8 mouse cellular contexts compared by ENCODE assay signal in the genomic region with DNA sequence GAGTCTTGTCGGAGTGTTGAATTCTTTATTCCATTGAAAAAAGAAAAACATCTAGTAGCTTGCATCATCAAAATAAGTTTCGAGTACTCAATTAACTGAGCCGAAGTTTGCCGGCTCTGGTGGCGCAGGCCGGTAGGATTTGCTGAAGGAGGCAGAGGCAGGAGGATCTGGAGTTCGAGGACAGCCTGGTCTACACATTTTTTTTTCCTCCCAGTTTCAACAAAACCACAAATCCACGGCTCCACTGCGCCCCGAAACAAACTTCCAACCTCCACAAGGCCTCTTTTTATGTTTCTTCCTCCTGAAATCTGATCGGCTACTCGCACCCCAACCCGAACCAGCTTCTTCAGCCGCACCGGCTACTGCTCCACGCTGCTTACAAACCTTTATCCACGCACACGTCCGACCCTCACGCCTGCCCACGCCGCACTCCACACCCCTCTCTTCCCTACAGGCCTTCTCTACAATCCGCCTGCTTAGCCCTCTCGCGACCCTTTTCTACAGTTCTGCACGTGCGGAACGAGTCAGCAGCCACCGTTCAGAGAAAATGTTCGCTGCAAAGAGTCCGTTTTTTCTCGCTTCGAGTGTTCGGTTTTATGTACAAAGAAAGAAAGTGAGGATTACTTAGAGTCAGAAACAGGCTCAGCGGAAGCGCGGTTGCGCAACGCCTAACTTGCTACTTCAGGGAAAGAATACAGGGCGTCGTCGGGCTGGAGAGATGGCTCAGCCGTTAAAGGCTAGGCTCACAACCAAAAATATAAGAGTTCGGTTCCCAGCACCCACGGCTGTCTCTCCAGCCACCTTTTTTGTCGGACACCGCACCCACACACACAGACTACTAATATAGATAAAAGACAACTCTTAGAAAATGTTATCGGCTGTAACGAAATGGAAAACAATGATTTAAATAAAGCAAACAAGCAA. TPM values are rescaled to one million over a fixed set of nuclear protein-coding genes. Genes with fewer than 3 reads are reported as not detected.
A peak's percentile ranks its signal among the peaks of the same experiment; 100 is the strongest.
DNase-seq lines count a peak whose midpoint lies in the region; ATAC-seq and TF ChIP-seq lines count a peak whose summit lies in the region.

No protein-coding gene starts in this region.

- ATAC-seq in G1E (ENCODE audit: extremely low read depth, insufficient number of reproducible peaks, low FRiP score, poor library complexity, severe bottlenecking): 0 out of 2 replicates have a peak, but pooled peaks have one; percentile 4
- peak; percentile 46 for ATAC-seq in forebrain, embryonic 15.5 days (replicated peaks)

- peak overlapping the region; percentile 76 for H3K9ac ChIP-seq in forebrain, embryonic 15.5 days (replicated peaks)

- peaks cover 45% of the 10 kb centered on the region for H3K9me3 ChIP-seq in G1E (replicated peaks)
- H3K9me3 ChIP-seq in forebrain, embryonic 15.5 days: no peaks in the 10 kb centered on the region

- peak overlapping the region; percentile 65 for H3K4me2 ChIP-seq in forebrain, embryonic 15.5 days (replicated peaks)

- no peak for DNase-seq in G1E (ENCODE audit: low spot score)
- DNase-seq in cerebellum, adult 11-12 months: peak; percentile 84
- DNase-seq in heart, postnatal 25 days (ENCODE audit: low spot score): peak; percentile 80
- DNase-seq in layer of hippocampus, adult 2 months (ENCODE audit: low spot score in 2 of 2): peak; percentile 87 to 89
- peak; percentile 94 for DNase-seq in lung, adult 2 months
- DNase-seq in thymus, adult 18-20 months: peak; percentile 72 to 82

- peak overlapping the region; percentile 93 for H3K27ac ChIP-seq in forebrain, embryonic 15.5 days (replicated peaks)
- peak overlapping the region; percentile 96 for H3K27ac ChIP-seq in layer of hippocampus, adult 2 months
- peak overlapping the region; percentile 87 for H3K27ac ChIP-seq in olfactory bulb, adult 2 months (ENCODE audit: insufficient read depth, low read depth, low read length)

- H3K36me3 ChIP-seq in G1E (replicated peaks): no peaks in the 10 kb centered on the region
- H3K36me3 ChIP-seq in forebrain, embryonic 15.5 days: no peaks in the 10 kb centered on the region

- WGBS in forebrain, embryonic 15.5 days: under 1% methylated on average over 49 of the region's 49 CpGs
- under 1% methylated on average over 49 of the region's 49 CpGs for WGBS in lung, adult 2 months
- WGBS in olfactory bulb, adult 2 months: under 1% methylated on average over 49 of the region's 49 CpGs

- H3K4me1 ChIP-seq in G1E (ENCODE audit: insufficient read depth, low read depth, low read length): peaks cover 9% of the 10 kb centered on the region
- peaks cover 25% of the 10 kb centered on the region for H3K4me1 ChIP-seq in forebrain, embryonic 15.5 days
- H3K4me1 ChIP-seq in lung, adult 2 months (ENCODE audit: control insufficient read depth, insufficient read depth, low read length): no peaks in the 10 kb centered on the region; the same call in 1 of the 2 replicates
- H3K4me1 ChIP-seq in olfactory bulb, adult 2 months (ENCODE audit: control insufficient read depth, insufficient read depth, low read length): no peaks in the 10 kb centered on the region; the same call in 1 of the 2 replicates

- peak overlapping the region; percentile 68 for H3K4me3 ChIP-seq in G1E (ENCODE audit: low read depth, low read length)
- H3K4me3 ChIP-seq in forebrain, embryonic 15.5 days: peak overlapping the region; percentile 80
- H3K4me3 ChIP-seq in layer of hippocampus, adult 2 months: peak overlapping the region; percentile 76
- peak overlapping the region; percentile 82 for H3K4me3 ChIP-seq in lung, adult 2 months (replicated peaks; ENCODE audit: extremely low read depth, low read depth, low read length)
- H3K4me3 ChIP-seq in olfactory bulb, adult 2 months (ENCODE audit: insufficient read depth, low read depth, low read length): peak overlapping the region; percentile 99

- no peak for TF ChIP-seq CTCF in G1E (IDR thresholded peaks at IDR 0.05; ENCODE audit: low read depth, low read length)
- no peak for TF ChIP-seq CTCF in layer of hippocampus, adult 2 months (conservative IDR thresholded peaks at IDR 0.05)
- TF ChIP-seq CTCF in lung, adult 2 months (IDR thresholded peaks at IDR 0.05; ENCODE audit: insufficient read depth, low read length): no peak
- no peak for TF ChIP-seq CTCF in olfactory bulb, adult 2 months (IDR thresholded peaks at IDR 0.05; ENCODE audit: insufficient read depth, low read depth, low read length)

- intact Hi-C loops in heart, postnatal 25 days (cut with DNase I): loop anchor here (2.0 kb wide), 1 partner anchor 74 kb away; no protein-coding TSS in a partner anchor

- H3K27me3 ChIP-seq in G1E (ENCODE audit: insufficient read depth, low read length): peaks cover 3% of the 10 kb centered on the region; the same call in 1 of the 2 replicates
- no peaks in the 10 kb centered on the region for H3K27me3 ChIP-seq in forebrain, embryonic 15.5 days

- TF ChIP-seq POLR2A in lung, adult 2 months (IDR thresholded peaks at IDR 0.05; ENCODE audit: borderline replicate concordance, extremely low read depth, low read depth, low read length): peak; percentile 67; the same call in 1 of the 2 replicates
- no peak for TF ChIP-seq POLR2A in olfactory bulb, adult 2 months (IDR thresholded peaks at IDR 0.05; ENCODE audit: insufficient read depth, low read depth, low read length)

RNA-seq across cellular contexts. Expression of a gene that starts 12.5 kb away (rescaled TPM):
- total RNA-seq in G1E (2014; fragmentation: Nextera tagmentation) (not detected in 2 replicates), G1E (2017) (0.05 and 0.12 TPM in 2 replicates)
- not detected in 2 replicates for polyA plus RNA-seq in G1E (2012)
- not detected in 2 replicates for polyA plus RNA-seq in forebrain, embryonic 15.5 days (2015; fragmentation: Nextera tagmentation; extraction: Ambion mirVana)
- total RNA-seq in heart, postnatal 25 days (2021): under 1 TPM in 1 of 2 experiments, not detected in 1; 0.10 TPM
- total RNA-seq in layer of hippocampus, adult 2 months (2021): not detected
- 2.4 and 2.7 TPM in 2 replicates for polyA plus RNA-seq in lung, adult 2 months (2012; rRNA removed)
- polyA plus RNA-seq in olfactory bulb, adult 2 months (2012; ENCODE audit: insufficient read depth, insufficient read length, low replicate concordance, missing spikeins): not detected in 2 replicates

RNA-seq across cellular contexts. Expression of a gene that starts 12.5 kb away (rescaled TPM):
- total RNA-seq in G1E (2014; fragmentation: Nextera tagmentation) (not detected in 2 replicates), G1E (2017) (not detected in 2 replicates)
- polyA plus RNA-seq in G1E (2012): not detected in 2 replicates
- not detected in 2 replicates for polyA plus RNA-seq in forebrain, embryonic 15.5 days (2015; fragmentation: Nextera tagmentation; extraction: Ambion mirVana)
- total RNA-seq in heart, postnatal 25 days (2021): not detected
- total RNA-seq in layer of hippocampus, adult 2 months (2021): not detected
- polyA plus RNA-seq in lung, adult 2 months (2012; rRNA removed): 0.41 TPM in 1 of 2 replicates, not detected in the other
- not detected in 2 replicates for polyA plus RNA-seq in olfactory bulb, adult 2 months (2012; ENCODE audit: insufficient read depth, insufficient read length, low replicate concordance, missing spikeins)

RNA-seq across cellular contexts. Expression of a gene that starts 48.8 kb away (rescaled TPM):
- total RNA-seq in G1E (2014; fragmentation: Nextera tagmentation) (not detected in 2 replicates), G1E (2017) (0.05 TPM in 1 of 2 replicates, not detected in the other)
- polyA plus RNA-seq in G1E (2012): not detected in 2 replicates
- polyA plus RNA-seq in forebrain, embryonic 15.5 days (2015; fragmentation: Nextera tagmentation; extraction: Ambion mirVana): not detected in 2 replicates
- total RNA-seq in heart, postnatal 25 days (2021): under 1 TPM in 1 of 2 experiments, not detected in 1; 0.23 TPM
- total RNA-seq in layer of hippocampus, adult 2 months (2021): not detected
- 0.79 and 1.6 TPM in 2 replicates for polyA plus RNA-seq in lung, adult 2 months (2012; rRNA removed)
- not detected in 2 replicates for polyA plus RNA-seq in olfactory bulb, adult 2 months (2012; ENCODE audit: insufficient read depth, insufficient read length, low replicate concordance, missing spikeins)

RNA-seq across cellular contexts. Expression of a gene that starts 49.6 kb away (rescaled TPM):
- not detected in 2 replicates for total RNA-seq in G1E (2014; fragmentation: Nextera tagmentation)
- total RNA-seq in G1E (2017): 0.17 and 0.22 TPM in 2 replicates
- polyA plus RNA-seq in G1E (2012): not detected in 2 replicates
- not detected in 2 replicates for polyA plus RNA-seq in forebrain, embryonic 15.5 days (2015; fragmentation: Nextera tagmentation; extraction: Ambion mirVana)
- under 1 TPM in 1 of 2 experiments, not detected in 1; 0.28 TPM for total RNA-seq in heart, postnatal 25 days (2021)
- total RNA-seq in layer of hippocampus, adult 2 months (2021): not detected
- polyA plus RNA-seq in lung, adult 2 months (2012; rRNA removed): 1.8 and 2.6 TPM in 2 replicates
- not detected in 2 replicates for polyA plus RNA-seq in olfactory bulb, adult 2 months (2012; ENCODE audit: insufficient read depth, insufficient read length, low replicate concordance, missing spikeins)

RNA-seq across cellular contexts. Expression of a gene that starts 52.3 kb away (rescaled TPM):
- total RNA-seq in G1E (2014; fragmentation: Nextera tagmentation): not detected in 2 replicates
- total RNA-seq in G1E (2017): 0.05 TPM in 1 of 2 replicates, not detected in the other
- polyA plus RNA-seq in G1E (2012): not detected in 2 replicates
- 0.46 and 0.60 TPM in 2 replicates for polyA plus RNA-seq in forebrain, embryonic 15.5 days (2015; fragmentation: Nextera tagmentation; extraction: Ambion mirVana)
- under 1 TPM; 0.28 to 0.42 TPM for total RNA-seq in heart, postnatal 25 days (2021)
- 1 to 10 TPM; 2.0 to 2.8 TPM for total RNA-seq in layer of hippocampus, adult 2 months (2021)
- 1.2 and 2.7 TPM in 2 replicates for polyA plus RNA-seq in lung, adult 2 months (2012; rRNA removed)
- polyA plus RNA-seq in olfactory bulb, adult 2 months (2012; ENCODE audit: insufficient read depth, insufficient read length, low replicate concordance, missing spikeins): not detected in 2 replicates
